In the genomic region with DNA sequence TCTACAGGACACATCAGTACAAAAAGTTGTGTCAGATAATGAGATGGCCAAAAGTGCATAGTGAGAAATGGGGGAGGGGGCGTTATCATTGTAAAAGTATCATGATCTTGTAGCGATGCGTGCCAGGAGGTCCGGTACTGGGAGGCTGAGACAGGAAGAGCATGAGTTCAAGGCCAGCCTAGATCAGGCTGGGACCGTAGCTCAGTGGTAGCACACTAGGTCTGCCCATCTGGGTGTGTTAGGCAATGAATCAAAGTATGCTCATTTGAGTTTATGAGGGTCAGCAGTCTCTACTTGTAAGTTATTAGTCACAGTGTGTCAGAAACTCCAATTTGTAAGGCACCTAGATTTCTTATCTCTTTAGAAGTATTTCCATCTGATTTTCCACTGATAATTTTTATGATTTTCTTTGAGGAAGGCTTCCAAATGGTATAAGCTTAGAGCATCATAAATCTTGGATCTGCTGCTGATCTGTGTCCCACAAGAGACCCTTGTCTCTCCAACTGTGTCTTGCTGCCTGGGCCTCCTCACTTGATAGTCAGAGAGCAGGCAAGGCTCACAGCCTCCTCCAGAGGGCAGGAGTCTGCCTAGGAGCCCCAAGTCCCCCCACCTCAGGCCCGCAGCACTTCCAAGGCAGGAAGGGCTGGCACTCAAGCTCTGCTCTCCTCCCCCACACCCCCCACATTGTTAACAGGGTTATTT, we compare ENCODE assay signal across 9 mouse cellular contexts. TPM values are rescaled to one million over a fixed set of nuclear protein-coding genes. Genes with fewer than 3 reads are reported as not detected.
DNase-seq lines count a peak whose midpoint lies in the region; ATAC-seq and TF ChIP-seq lines count a peak whose summit lies in the region.
"Had no signal": no experiment of that assay in that cellular context is flagged by ENCODE, and none has a peak within 500 bp of the region (broad histone marks: within the 10 kb centered on the region; RNA-seq: fewer than 3 reads in every experiment).

No protein-coding gene starts in this region.

- no peaks in the 10 kb centered on the region for H3K9me3 ChIP-seq in midbrain, embryonic 11.5 days (ENCODE audit: control insufficient read depth, low read length)
- H3K9me3 ChIP-seq in midbrain, embryonic 10.5 days (replicated peaks): no peaks in the 10 kb centered on the region
- H3K9me3 ChIP-seq in heart, embryonic 11.5 days (replicated peaks; ENCODE audit: control insufficient read depth, low read length): no peaks in the 10 kb centered on the region
- no peaks in the 10 kb centered on the region for H3K9me3 ChIP-seq in midbrain, postnatal 0 days (ENCODE audit: low read length)

- H3K36me3 ChIP-seq in midbrain, embryonic 11.5 days (ENCODE audit: control insufficient read depth, insufficient read depth, low read length): no peaks in the 10 kb centered on the region
- no peaks in the 10 kb centered on the region for H3K36me3 ChIP-seq in midbrain, embryonic 10.5 days
- H3K36me3 ChIP-seq in heart, embryonic 11.5 days (ENCODE audit: control insufficient read depth, insufficient read depth, low read length): no peaks in the 10 kb centered on the region
- H3K36me3 ChIP-seq in midbrain, postnatal 0 days (ENCODE audit: insufficient read depth, low read length): no peaks in the 10 kb centered on the region

- H3K27ac ChIP-seq in midbrain, embryonic 11.5 days (ENCODE audit: low read depth, low read length): no peak overlapping the region
- H3K27ac ChIP-seq in midbrain, embryonic 10.5 days (replicated peaks): no peak overlapping the region
- no peak overlapping the region for H3K27ac ChIP-seq in heart, embryonic 11.5 days (ENCODE audit: low read depth, low read length)
- no peak overlapping the region for H3K27ac ChIP-seq in midbrain, postnatal 0 days (ENCODE audit: low read depth, low read length)
- H3K27ac ChIP-seq: macrophage had no signal

- no peak overlapping the region for H3K4me2 ChIP-seq in midbrain, embryonic 11.5 days
- peak overlapping the region; percentile 38 for H3K4me2 ChIP-seq in heart, embryonic 11.5 days
- H3K4me2 ChIP-seq in midbrain, postnatal 0 days (ENCODE audit: low read depth, low read length, poor library complexity, severe bottlenecking): no peak overlapping the region

- ATAC-seq in CD4-positive, CD25-positive, alpha-beta regulatory T cell, adult 4 months: no peak
- no peak for ATAC-seq in midbrain, embryonic 11.5 days (ENCODE audit: low FRiP score)
- ATAC-seq in heart, embryonic 11.5 days (replicated peaks; ENCODE audit: insufficient number of reproducible peaks, low FRiP score, low TSS enrichment): peak; percentile 61; the same call in 1 of the 2 replicates
- ATAC-seq in midbrain, postnatal 0 days (ENCODE audit: low FRiP score): no peak

- H3K4me1 ChIP-seq in midbrain, embryonic 11.5 days (ENCODE audit: control insufficient read depth, insufficient read depth, low read length): no peaks in the 10 kb centered on the region
- peaks cover 10% of the 10 kb centered on the region for H3K4me1 ChIP-seq in midbrain, embryonic 10.5 days
- H3K4me1 ChIP-seq in heart, embryonic 11.5 days (ENCODE audit: control insufficient read depth, insufficient read depth, low read length): no peaks in the 10 kb centered on the region
- peaks cover 2% of the 10 kb centered on the region; the same call in 1 of the 2 replicates for H3K4me1 ChIP-seq in midbrain, postnatal 0 days (ENCODE audit: insufficient read depth, low read length)

- no peak overlapping the region for H3K9ac ChIP-seq in midbrain, embryonic 11.5 days (ENCODE audit: low read length)
- H3K9ac ChIP-seq in heart, embryonic 11.5 days (ENCODE audit: low read depth, low read length): peak overlapping the region; percentile 23; the same call in 1 of the 2 replicates
- no peak overlapping the region for H3K9ac ChIP-seq in midbrain, postnatal 0 days (replicated peaks; ENCODE audit: low read length, poor library complexity, severe bottlenecking)

- H3K27me3 ChIP-seq in midbrain, embryonic 11.5 days (ENCODE audit: control insufficient read depth, insufficient read depth, low read length): no peaks in the 10 kb centered on the region
- H3K27me3 ChIP-seq in midbrain, embryonic 10.5 days (ENCODE audit: low read depth, poor library complexity, severe bottlenecking): no peaks in the 10 kb centered on the region
- H3K27me3 ChIP-seq in heart, embryonic 11.5 days (ENCODE audit: control insufficient read depth, insufficient read depth, low read length): no peaks in the 10 kb centered on the region
- H3K27me3 ChIP-seq in midbrain, postnatal 0 days (ENCODE audit: insufficient read depth, low read length): no peaks in the 10 kb centered on the region

- WGBS in midbrain, embryonic 11.5 days: 81% methylated on average over 6 of the region's 6 CpGs
- 82% methylated on average over 6 of the region's 6 CpGs for WGBS in midbrain, embryonic 10.5 days
- WGBS in heart, embryonic 11.5 days (ENCODE audit: insufficient replicate concordance): 69% methylated on average over 6 of the region's 6 CpGs
- WGBS in midbrain, postnatal 0 days: 84% methylated on average over 6 of the region's 6 CpGs

- peak; percentile 44 for DNase-seq in CD4-positive, CD25-positive, alpha-beta regulatory T cell, adult 2 months (ENCODE audit: low read depth, low spot score)
- peak; percentile 82 for DNase-seq in midbrain, embryonic 11.5 days (ENCODE audit: low spot score, missing footprints)
- no peak for DNase-seq in midbrain, embryonic 10.5 days (ENCODE audit: low spot score)
- peak; percentile 60 for DNase-seq in midbrain, postnatal 0 days (ENCODE audit: low spot score)
- no peak for DNase-seq in urinary bladder, adult 2 months (ENCODE audit: low spot score)
- no peak for DNase-seq in gastrocnemius, postnatal 4 days (ENCODE audit: low spot score in 2 of 2)

- H3K4me3 ChIP-seq in midbrain, embryonic 11.5 days (ENCODE audit: low read depth, low read length): no peak overlapping the region
- H3K4me3 ChIP-seq in midbrain, embryonic 10.5 days: no peak overlapping the region
- H3K4me3 ChIP-seq in heart, embryonic 11.5 days (ENCODE audit: low read depth, low read length): no peak overlapping the region
- no peak overlapping the region for H3K4me3 ChIP-seq in midbrain, postnatal 0 days (ENCODE audit: low read depth, low read length)

- peak; percentile 57 for TF ChIP-seq CTCF in midbrain, postnatal 0 days (IDR thresholded peaks at IDR 0.05)

RNA-seq across cellular contexts. Expression of gene Tspan3, which starts 14.3 kb away (rescaled TPM):
- 10 to 100 TPM; 49.3 to 51.4 TPM for polyA plus RNA-seq in CD4-positive, CD25-positive, alpha-beta regulatory T cell, adult 4 months (2017; shearing (Covaris generic))
- 560 and 573 TPM in 2 replicates for polyA plus RNA-seq in midbrain, embryonic 11.5 days (2014; fragmentation: Nextera tagmentation; extraction: Ambion mirVana)
- polyA plus RNA-seq in midbrain, embryonic 10.5 days (2016; fragmentation: Nextera tagmentation; extraction: Ambion mirVana): 570 and 611 TPM in 2 replicates
- polyA plus RNA-seq in heart, embryonic 11.5 days (2014; fragmentation: Nextera tagmentation; extraction: Ambion mirVana): 381 and 423 TPM in 2 replicates
- 452 and 511 TPM in 2 replicates for total RNA-seq in midbrain, postnatal 0 days (2014; rRNA removed)
- 674 and 710 TPM in 2 replicates for polyA plus RNA-seq in midbrain, postnatal 0 days (2015; fragmentation: Nextera tagmentation; extraction: Ambion mirVana)
- 153 and 172 TPM in 2 replicates for polyA plus RNA-seq in urinary bladder, adult 2 months (2012; rRNA removed)
- 100 to 1,000 TPM; 187 to 207 TPM for total RNA-seq in gastrocnemius, postnatal 4 days (2021)

Comparison
In these comparisons a context has a peak if more than half of its experiments do, and no peak if none do; other contexts are left out.
1. DNase-seq: peak in CD4-positive, CD25-positive, alpha-beta regulatory T cell, adult 2 months (single experiment), midbrain, embryonic 11.5 days (single experiment) and midbrain, postnatal 0 days (single experiment); none in midbrain, embryonic 10.5 days (single experiment), urinary bladder, adult 2 months (single experiment) and gastrocnemius, postnatal 4 days (0 of 2).